Mouse (Mus musculus) forebrain, embryonic 13.5 days (tissue): ENCODE results near the gene Dcaf17. TPM values are rescaled to one million over a fixed set of nuclear protein-coding genes. Genes with fewer than 3 reads are reported as not detected.

Experiments
- ATAC-seq: fragments of 200-750 bp; cut with Nextera tagmentation; 2 replicates; pipeline ENCODE4 v1.8.0; 2017
- H3K27ac ChIP-seq: fragments of 300-500 bp; sonication (generic); 2 replicates; pipeline ENCODE4 v1.5.1; 2015; ENCODE audit warnings: inconsistent platforms, mild to moderate bottlenecking, moderate library complexity
- H3K27me3 ChIP-seq: fragments of 300-500 bp; sonication (generic); 2 replicates; pipeline ENCODE4 v1.6.1; 2015; ENCODE audit warnings: mild to moderate bottlenecking, inconsistent platforms
- H3K36me3 ChIP-seq: fragments of 300-500 bp; sonication (generic); 2 replicates; pipeline ENCODE4 v1.6.1; 2015; ENCODE audit warnings: mild to moderate bottlenecking, inconsistent platforms; ENCODE audit not compliant: poor library complexity, severe bottlenecking
- H3K4me1 ChIP-seq: fragments of 300-500 bp; sonication (generic); 2 replicates; pipeline ENCODE4 v1.6.1; 2015; ENCODE audit warnings: inconsistent platforms
- H3K4me2 ChIP-seq: fragments of 300-500 bp; sonication (generic); 2 replicates; pipeline ENCODE4 v1.6.1; 2015; ENCODE audit warnings: inconsistent platforms, mild to moderate bottlenecking, moderate library complexity
- H3K4me3 ChIP-seq: fragments of 300-500 bp; sonication (generic); 2 replicates; pipeline ENCODE4 v1.5.1; 2015; ENCODE audit warnings: mild to moderate bottlenecking, inconsistent platforms
- H3K9ac ChIP-seq: fragments of 300-500 bp; sonication (generic); 2 replicates; pipeline ENCODE4 v1.6.1; 2015; ENCODE audit warnings: mild to moderate bottlenecking, inconsistent platforms
- H3K9me3 ChIP-seq: fragments of 300-500 bp; sonication (generic); replicated peaks from 2 replicates; pipeline ENCODE4 v1.6.1; 2016; ENCODE audit warnings: inconsistent platforms
- whole genome bisulfite sequencing: fragments of 180-500 bp; shearing (Covaris S2); methylation state at CpG from one replicate; pipeline ENCODE4 v1.1.7; 2015; 5-methylcytosine and 5-hydroxymethylcytosine counted together
- polyA plus RNA-seq: library from polyadenylated mRNA; unstranded; fragments of >200 nt; fragmentation: Nextera tagmentation; extraction: Ambion mirVana; gene quantifications from 2 replicates; pipeline ENCODE4 v1.2.1, GENCODE M21; 2015

Gene Dcaf17
- polyA plus RNA-seq, 1 experiment from 2014 or later = 39.8 TPM

DNA sequence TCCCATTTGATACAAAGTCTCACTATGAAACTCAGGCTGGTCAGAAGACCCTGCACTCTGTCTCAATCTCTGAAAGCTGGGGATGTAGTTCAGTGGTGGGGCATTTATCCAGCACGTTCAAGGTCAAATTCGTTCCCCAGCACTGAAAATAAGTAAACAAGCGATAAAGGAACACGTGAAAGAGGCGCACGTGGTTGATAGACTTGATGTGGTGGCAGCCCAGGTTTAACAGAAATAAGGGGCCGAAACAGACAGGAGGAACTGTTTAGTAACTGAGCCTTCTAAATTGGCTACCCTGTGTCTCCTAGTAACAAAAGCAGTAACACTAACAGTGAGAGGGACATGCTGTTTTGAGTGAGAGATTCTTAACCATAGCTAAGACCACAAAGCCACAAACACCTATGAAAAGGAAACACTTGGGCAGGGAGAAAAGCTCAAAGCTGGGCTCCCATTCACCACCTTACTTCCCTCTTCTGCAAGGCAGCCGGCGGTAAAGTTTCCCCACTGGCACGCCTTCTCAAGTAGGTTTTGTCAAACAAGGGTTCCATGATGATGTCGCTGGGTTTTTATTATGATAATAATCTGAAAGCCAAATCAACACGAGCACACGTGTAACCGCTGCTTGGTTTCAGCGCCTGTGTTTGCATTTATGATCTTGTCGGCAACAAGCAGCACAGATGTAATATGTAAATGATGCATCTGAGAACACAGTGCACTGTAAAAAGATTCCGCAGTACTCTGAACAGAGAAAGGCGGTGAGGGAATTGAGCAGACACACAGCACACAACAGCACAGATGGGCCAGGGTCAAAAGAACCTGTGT is 22.9 kb upstream of the Dcaf17 start:
- no peak overlapping the region for H3K9ac ChIP-seq
- no peaks in the 10 kb centered on the region for H3K9me3 ChIP-seq
- peak overlapping the region; percentile 10 for H3K27ac ChIP-seq
- peaks cover 39% of the 10 kb centered on the region for H3K4me1 ChIP-seq
- no peak overlapping the region for H3K4me3 ChIP-seq
- peak; percentile 78; the same call in 1 of the 2 replicates for ATAC-seq
- H3K36me3 ChIP-seq = no peaks in the 10 kb centered on the region
- H3K27me3 ChIP-seq = no peaks in the 10 kb centered on the region
- H3K4me2 ChIP-seq = peak overlapping the region; percentile 10; the same call in 1 of the 2 replicates
- 58% methylated on average over 18 of the region's 18 CpGs for WGBS

DNA sequence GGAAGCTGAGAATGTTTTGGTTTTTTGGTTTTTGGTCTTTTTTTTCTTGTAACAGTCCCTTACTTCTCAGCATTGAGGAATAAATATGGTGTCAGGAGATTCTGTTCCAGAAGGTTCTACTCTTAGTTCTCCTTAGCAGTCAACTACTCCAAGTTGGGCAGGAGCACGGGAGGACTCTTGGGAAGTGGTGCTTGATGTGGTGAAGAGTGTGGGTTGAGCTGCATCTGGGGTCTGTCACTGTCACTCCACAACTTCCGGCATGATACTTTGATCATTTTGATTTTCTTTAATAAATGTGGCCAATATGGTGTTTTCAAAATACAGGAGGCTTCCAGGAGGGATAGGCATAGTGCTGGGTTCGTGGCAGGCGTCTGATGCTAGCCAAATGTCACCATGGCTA is 22.1 kb upstream of the Dcaf17 start:
- Histone ChIP-seq H3K4me3 (no peak overlapping the region), H3K27me3 (no peaks in the 10 kb centered on the region), H3K9me3 (no peaks in the 10 kb centered on the region), H3K4me2 (no peak overlapping the region), H3K4me1 (peaks cover 39% of the 10 kb centered on the region), H3K9ac (no peak overlapping the region), H3K27ac (peak overlapping the region; percentile 10; the same call in 1 of the 2 replicates), H3K36me3 (no peaks in the 10 kb centered on the region)
- WGBS = 94% methylated on average over 4 of the region's 4 CpGs
- ATAC-seq = no peak

DNA sequence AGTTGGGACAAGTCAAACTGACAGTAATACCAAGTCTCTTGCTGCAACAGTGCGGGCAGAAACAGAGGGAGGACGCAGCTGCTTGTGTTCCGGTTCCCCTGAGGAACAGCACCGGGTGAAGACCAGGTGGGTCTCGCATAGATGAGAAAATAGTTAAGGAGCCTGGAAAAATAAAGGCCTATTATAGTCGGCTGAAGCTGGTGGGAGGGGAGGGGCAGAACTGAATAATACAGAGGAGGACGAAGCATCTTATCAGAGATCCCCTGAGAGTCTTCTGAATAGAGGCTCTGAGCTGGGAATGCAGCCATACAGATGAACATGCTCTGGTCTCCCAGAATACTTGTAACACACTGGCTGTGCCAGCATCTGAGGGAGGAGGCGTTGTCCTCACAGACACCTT is 21.1 kb upstream of the Dcaf17 start:
- Histone ChIP-seq H3K36me3 (no peaks in the 10 kb centered on the region), H3K9me3 (no peaks in the 10 kb centered on the region), H3K27ac (no peak overlapping the region), H3K4me1 (peaks cover 39% of the 10 kb centered on the region), H3K4me3 (no peak overlapping the region), H3K9ac (no peak overlapping the region), H3K4me2 (no peak overlapping the region), H3K27me3 (no peaks in the 10 kb centered on the region)
- WGBS = 39% methylated on average over 8 of the region's 8 CpGs
- ATAC-seq = no peak

DNA sequence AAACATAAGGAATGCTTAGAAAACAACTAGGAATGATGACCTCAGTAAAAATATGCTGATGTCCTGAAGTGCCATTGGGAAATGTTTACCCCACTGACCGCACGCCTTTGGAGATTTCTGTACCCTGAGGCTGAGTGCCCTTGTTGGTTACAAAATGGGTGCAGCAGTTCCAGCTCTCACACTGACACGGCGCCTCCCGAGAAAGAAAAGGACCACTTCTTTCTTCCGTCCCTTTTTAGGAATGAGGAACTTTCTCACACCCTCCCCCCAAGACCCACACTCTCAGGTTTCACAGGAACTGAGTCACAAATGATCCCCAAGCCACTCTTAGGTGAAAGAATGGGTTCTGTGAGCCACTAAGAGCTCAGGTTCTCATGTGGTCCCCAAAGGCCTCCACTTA is 17.7 kb upstream of the Dcaf17 start:
- H3K27ac ChIP-seq = no peak overlapping the region
- no peak overlapping the region for H3K4me2 ChIP-seq
- no peak for ATAC-seq
- no peak overlapping the region for H3K9ac ChIP-seq
- no peak overlapping the region for H3K4me3 ChIP-seq
- no peaks in the 10 kb centered on the region for H3K9me3 ChIP-seq
- 74% methylated on average over 6 of the region's 6 CpGs for WGBS
- no peaks in the 10 kb centered on the region for H3K36me3 ChIP-seq
- H3K27me3 ChIP-seq = no peaks in the 10 kb centered on the region
- peaks cover 30% of the 10 kb centered on the region for H3K4me1 ChIP-seq

DNA sequence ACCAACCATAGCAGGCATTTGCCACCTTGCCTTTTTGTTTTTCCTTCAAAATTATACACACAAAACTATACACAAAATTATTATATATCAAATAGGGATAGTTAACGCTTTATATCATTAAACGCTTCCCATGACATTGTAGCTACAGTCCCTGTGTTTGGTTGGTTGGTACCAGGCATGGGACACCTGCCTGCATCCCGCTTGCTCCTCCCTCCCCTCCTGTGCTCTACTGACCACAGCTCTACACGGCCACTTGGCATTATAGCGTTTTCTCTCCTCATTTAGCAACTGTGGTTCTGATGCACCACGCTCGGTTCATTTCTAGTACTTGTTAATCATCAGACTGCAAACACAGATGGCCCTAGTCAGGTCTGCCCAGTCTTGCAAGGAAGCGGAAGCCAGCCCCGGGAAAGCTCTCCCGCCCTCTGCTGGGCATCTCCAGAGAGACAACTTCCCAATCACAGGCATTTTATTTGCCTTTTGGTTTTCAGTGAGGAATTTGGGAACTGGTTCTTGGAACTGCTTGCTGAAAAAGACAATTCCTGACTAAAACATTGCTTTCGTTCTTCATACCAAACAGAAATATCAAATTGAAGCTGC is 15.5 kb upstream of the Dcaf17 start:
- no peaks in the 10 kb centered on the region for H3K27me3 ChIP-seq
- H3K4me2 ChIP-seq = 0 out of 2 replicates have a peak overlapping the region, but pooled peaks have one; percentile 21
- H3K9me3 ChIP-seq = no peaks in the 10 kb centered on the region
- H3K27ac ChIP-seq = no peak overlapping the region
- no peak overlapping the region for H3K9ac ChIP-seq
- peak; percentile 81 for ATAC-seq
- no peak overlapping the region for H3K4me3 ChIP-seq
- H3K4me1 ChIP-seq = peaks cover 10% of the 10 kb centered on the region
- no peaks in the 10 kb centered on the region for H3K36me3 ChIP-seq
- 40% methylated on average over 11 of the region's 11 CpGs for WGBS

DNA sequence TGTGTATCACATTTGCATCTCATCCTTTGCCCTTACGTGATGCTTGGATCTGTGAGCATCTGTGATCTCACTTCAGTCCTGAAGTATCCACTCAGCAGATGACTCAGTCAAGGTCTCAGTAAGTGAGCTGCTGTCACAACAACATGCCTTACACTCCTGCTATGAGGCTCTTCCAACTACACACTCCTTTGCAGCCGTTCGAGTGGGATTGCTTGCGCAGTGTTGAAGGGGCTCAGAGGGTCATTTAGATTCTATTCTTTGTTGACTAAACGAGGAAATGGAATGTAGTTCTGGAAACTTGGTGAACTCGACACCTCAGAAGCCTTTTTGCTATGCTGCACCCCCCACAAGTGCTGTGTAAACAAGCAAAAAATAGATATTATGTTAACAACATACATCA is 9.0 kb upstream of the Dcaf17 start:
- no peak overlapping the region for H3K27ac ChIP-seq
- H3K36me3 ChIP-seq = no peaks in the 10 kb centered on the region
- no peaks in the 10 kb centered on the region for H3K4me1 ChIP-seq
- ATAC-seq = no peak
- H3K4me3 ChIP-seq = no peak overlapping the region
- 68% methylated on average over 6 of the region's 6 CpGs for WGBS
- H3K9me3 ChIP-seq = no peaks in the 10 kb centered on the region
- H3K9ac ChIP-seq = no peak overlapping the region
- no peaks in the 10 kb centered on the region for H3K27me3 ChIP-seq
- H3K4me2 ChIP-seq = no peak overlapping the region

DNA sequence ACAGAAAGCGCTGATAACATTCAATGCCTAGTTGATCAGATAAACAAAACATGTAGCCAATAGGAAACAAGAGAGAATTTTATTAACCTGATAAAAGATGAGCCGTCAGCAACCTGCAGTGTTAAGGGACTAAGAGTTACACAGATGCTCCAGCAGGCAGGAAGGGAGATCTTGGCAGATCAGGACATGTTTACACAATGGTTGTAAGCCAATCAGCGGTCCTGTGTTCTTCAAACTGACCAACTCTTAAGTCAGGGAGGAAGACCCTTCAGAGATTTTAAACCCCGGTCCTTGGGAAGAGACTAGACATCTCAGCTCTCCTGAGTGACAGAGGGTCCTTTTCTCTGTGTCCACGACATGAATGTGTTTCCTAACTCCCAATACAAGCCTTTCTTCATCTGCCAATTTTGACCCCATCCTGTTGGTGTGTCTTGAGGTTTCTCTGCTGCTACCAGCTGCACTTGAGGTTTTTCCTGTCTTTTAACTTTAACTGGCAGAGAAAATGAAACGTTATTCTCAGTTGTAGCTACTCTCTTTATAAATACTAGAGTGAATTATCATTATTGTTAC is 8.3 kb upstream of the Dcaf17 start:
- no peaks in the 10 kb centered on the region for H3K9me3 ChIP-seq
- H3K36me3 ChIP-seq = no peaks in the 10 kb centered on the region
- no peak for ATAC-seq
- no peak overlapping the region for H3K4me3 ChIP-seq
- 86% methylated on average over 6 of the region's 6 CpGs for WGBS
- no peak overlapping the region for H3K9ac ChIP-seq
- no peak overlapping the region for H3K27ac ChIP-seq
- H3K27me3 ChIP-seq = no peaks in the 10 kb centered on the region
- H3K4me1 ChIP-seq = peaks cover 4% of the 10 kb centered on the region; the same call in 1 of the 2 replicates
- no peak overlapping the region for H3K4me2 ChIP-seq

DNA sequence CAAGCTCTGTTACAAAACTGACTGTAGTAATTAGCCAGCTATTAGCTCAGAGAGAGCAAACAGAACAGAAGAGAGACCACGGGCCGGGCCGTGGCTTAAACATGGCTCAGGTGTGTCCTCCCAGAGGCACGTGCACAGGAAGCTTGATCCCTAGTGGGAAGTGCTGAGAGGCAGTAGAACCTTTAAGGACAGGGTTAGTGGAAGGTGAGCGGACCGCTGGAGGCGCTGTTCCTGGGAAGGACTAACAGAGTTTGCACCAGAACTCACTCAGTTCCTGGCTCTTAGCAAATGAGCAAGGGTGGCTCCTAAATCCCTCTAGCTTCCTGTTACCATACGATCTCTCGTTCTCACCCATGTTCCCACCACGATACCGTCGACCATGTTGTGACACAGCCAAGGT is 6.2 kb upstream of the Dcaf17 start:
- no peak for ATAC-seq
- Histone ChIP-seq H3K9ac (no peak overlapping the region), H3K4me3 (no peak overlapping the region), H3K4me1 (peaks cover 10% of the 10 kb centered on the region), H3K36me3 (no peaks in the 10 kb centered on the region), H3K9me3 (no peaks in the 10 kb centered on the region), H3K4me2 (no peak overlapping the region), H3K27me3 (no peaks in the 10 kb centered on the region), H3K27ac (no peak overlapping the region)
- 71% methylated on average over 12 of the region's 12 CpGs for WGBS

DNA sequence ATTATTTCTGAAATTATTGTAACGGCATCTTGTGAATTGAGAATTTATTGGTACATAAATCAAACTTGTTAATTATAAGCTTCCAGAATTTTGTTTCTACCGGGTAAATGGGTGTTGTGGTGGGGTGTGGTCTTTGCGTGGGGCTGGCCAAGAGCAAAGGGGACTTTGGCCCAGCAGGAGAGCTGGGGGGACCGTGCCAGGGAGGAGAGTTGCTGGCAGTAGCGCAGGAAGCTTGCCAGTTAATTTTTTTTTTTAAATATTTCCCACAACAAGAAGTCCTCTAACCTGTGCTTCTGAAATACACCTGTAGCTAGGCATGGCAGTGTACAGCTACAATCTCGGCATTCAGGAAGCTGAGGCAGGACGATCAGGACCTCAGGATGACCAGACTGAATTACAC is 4.6 kb upstream of the Dcaf17 start:
- no peaks in the 10 kb centered on the region for H3K9me3 ChIP-seq
- peaks cover 21% of the 10 kb centered on the region for H3K4me1 ChIP-seq
- no peak overlapping the region for H3K27ac ChIP-seq
- no peaks in the 10 kb centered on the region for H3K36me3 ChIP-seq
- H3K4me2 ChIP-seq = no peak overlapping the region
- no peak overlapping the region for H3K9ac ChIP-seq
- 88% methylated on average over 7 of the region's 7 CpGs for WGBS
- H3K4me3 ChIP-seq = no peak overlapping the region
- no peaks in the 10 kb centered on the region for H3K27me3 ChIP-seq
- ATAC-seq = no peak

DNA sequence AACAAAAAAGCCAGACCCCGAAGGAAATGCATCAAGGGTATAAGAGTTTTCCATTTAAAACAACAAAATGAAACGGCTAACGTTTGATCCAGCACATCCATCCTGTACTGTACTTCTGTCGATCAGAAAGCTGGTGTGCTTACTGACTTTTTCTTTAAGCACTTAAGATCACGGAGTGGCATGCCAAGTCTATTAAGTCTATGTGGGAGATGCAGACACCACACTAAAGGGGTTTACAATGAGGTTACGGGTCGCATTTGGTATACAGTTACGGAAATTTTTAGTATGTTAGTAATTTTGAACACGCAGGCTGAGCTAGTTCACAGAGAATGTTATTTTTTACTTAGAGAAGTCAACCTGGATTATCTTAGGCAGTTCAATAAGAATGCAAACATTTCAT is 412 bp upstream of the Dcaf17 start:
- no peaks in the 10 kb centered on the region for H3K27me3 ChIP-seq
- peak overlapping the region; percentile 82 for H3K4me3 ChIP-seq
- ATAC-seq = no peak
- WGBS = 51% methylated on average over 9 of the region's 9 CpGs
- peak overlapping the region; percentile 81 for H3K4me2 ChIP-seq
- no peak overlapping the region for H3K27ac ChIP-seq
- H3K9me3 ChIP-seq = no peaks in the 10 kb centered on the region
- peak overlapping the region; percentile 72; the same call in 1 of the 2 replicates for H3K9ac ChIP-seq
- H3K36me3 ChIP-seq = peaks cover 7% of the 10 kb centered on the region
- H3K4me1 ChIP-seq = peaks cover 21% of the 10 kb centered on the region

DNA sequence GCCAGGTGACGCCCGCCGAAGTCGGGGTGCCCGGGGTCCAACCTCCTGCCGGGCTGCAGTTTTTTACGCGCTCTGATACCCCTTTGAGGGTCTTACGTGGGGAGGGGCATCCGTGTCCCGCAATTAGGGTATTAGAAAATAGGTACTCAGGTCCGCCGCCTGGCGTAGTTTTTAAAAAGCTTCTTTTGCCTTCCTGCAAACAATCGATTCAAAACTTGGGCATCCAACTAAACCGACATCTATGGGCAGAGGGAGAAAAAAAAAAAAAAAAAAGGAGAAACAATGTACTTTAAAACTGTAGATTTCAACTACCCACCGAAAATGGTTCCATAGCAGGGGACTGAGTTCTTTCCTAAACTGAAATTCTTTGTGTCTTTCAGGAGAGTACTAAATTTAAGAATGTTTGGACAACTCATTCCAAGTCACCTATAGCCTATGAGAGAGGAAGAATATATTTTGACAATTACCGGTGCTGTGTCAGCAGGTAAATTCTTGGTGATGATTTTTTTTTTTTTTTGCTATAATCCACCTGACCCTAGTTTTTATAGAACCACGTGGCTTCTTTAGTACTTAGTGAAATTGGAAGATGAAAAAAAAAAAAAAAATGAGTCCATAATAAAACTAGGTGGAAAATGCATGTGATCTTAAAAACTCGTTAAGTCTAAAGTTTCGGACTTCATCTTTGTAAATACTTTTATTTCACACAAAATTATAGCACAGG is 1.1 kb downstream of the Dcaf17 start:
- no peak for ATAC-seq
- whole genome bisulfite sequencing = 14% methylated on average over 21 of the region's 21 CpGs
- Histone ChIP-seq H3K36me3 (peaks cover 7% of the 10 kb centered on the region), H3K4me2 (peak overlapping the region; percentile 81), H3K27ac (peak overlapping the region; percentile 95), H3K4me1 (peaks cover 21% of the 10 kb centered on the region), H3K4me3 (peak overlapping the region; percentile 82), H3K9me3 (no peaks in the 10 kb centered on the region), H3K9ac (peak overlapping the region; percentile 86), H3K27me3 (no peaks in the 10 kb centered on the region)

DNA sequence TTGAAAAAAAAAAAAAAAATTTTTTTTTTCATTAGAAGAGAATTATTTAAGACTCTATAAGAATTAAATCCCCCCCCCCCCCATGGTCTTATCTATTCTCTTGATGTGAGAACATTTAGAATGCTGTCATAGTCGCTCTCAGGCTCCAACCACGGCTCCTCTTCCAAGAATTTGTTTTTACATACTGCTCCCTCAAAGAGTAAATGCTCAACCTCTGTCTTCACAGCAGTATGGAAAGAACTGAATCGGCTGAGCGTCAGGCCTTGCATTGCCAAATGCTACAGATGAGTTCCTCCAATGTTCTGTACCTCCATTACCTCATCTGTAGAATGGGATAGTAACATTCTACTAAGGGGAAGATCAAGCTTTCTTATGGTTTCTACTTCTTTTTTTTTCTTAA is 16.5 kb downstream of the Dcaf17 start:
- no peak overlapping the region for H3K4me3 ChIP-seq
- ATAC-seq = no peak
- H3K4me2 ChIP-seq = no peak overlapping the region
- no peak overlapping the region for H3K9ac ChIP-seq
- H3K27ac ChIP-seq = no peak overlapping the region
- peaks cover 8% of the 10 kb centered on the region; the same call in 1 of the 2 replicates for H3K36me3 ChIP-seq
- no peaks in the 10 kb centered on the region for H3K27me3 ChIP-seq
- H3K4me1 ChIP-seq = no peaks in the 10 kb centered on the region
- no peaks in the 10 kb centered on the region for H3K9me3 ChIP-seq
- WGBS = 97% methylated on average over 4 of the region's 4 CpGs
